Mouse (Mus musculus) gastrocnemius, adult 18-20 months (tissue): ENCODE measurements around the gene Npr3. TPM values are rescaled to one million over a fixed set of nuclear protein-coding genes. Genes with fewer than 3 reads are reported as not detected.
"Not testable (repeated sequence)": the region's sequence is repeated elsewhere in the genome, so short reads cannot be mapped to it uniquely, and the experiment has no call there.

Experiments
- DNase-seq: peaks from one replicate; pipeline ENCODE4 v3.0.0; 2021; ENCODE audit warnings: low spot score
- total RNA-seq, 2 experiments: library from RNA; stranded (reverse); gene quantifications; 2 replicates each; pipeline ENCODE4 v1.2.3; 2021

Npr3 gene
- total RNA-seq, 2 experiments from 2014 or later: 8.4 to 8.6 TPM

GRCm38 (mm10) chr15:11882508-11883205 lies 24.4 kb downstream of the Npr3 start:
- DNase-seq: no peak

- DNase-seq: no peak
These were observed 25.3 kb downstream of the Npr3 start for GRCm38 (mm10) chr15:11881822-11882221.

GRCm38 (mm10) chr15:11878334-11878733 lies 28.8 kb downstream of the Npr3 start:
- peak; percentile 14 for DNase-seq

GRCm38 (mm10) chr15:11877273-11877672 lies 29.8 kb downstream of the Npr3 start:
- DNase-seq: no peak

GRCm38 (mm10) chr15:11866918-11867317 lies 40.2 kb downstream of the Npr3 start:
- DNase-seq: no peak

- no peak for DNase-seq
These were observed 43.6 kb downstream of the Npr3 start for GRCm38 (mm10) chr15:11863540-11863818.

GRCm38 (mm10) chr15:11862785-11863539 lies 44.1 kb downstream of the Npr3 start:
- DNase-seq: no peak

- no peak for DNase-seq
These were observed 44.8 kb downstream of the Npr3 start for GRCm38 (mm10) chr15:11862253-11862652.

- no peak for DNase-seq
These were observed 46.8 kb downstream of the Npr3 start for GRCm38 (mm10) chr15:11860259-11860658.

GRCm38 (mm10) chr15:11859829-11860228 lies 47.3 kb downstream of the Npr3 start:
- no peak for DNase-seq

GRCm38 (mm10) chr15:11858411-11858810 lies 48.7 kb downstream of the Npr3 start:
- DNase-seq: no peak

GRCm38 (mm10) chr15:11845204-11846062 lies 61.7 kb downstream of the Npr3 start:
- no peak for DNase-seq

GRCm38 (mm10) chr15:11844115-11844514 lies 63.0 kb downstream of the Npr3 start:
- DNase-seq: no peak

- DNase-seq: no peak
These were observed 65.3 kb downstream of the Npr3 start for GRCm38 (mm10) chr15:11841828-11842227.

- DNase-seq: no peak
These were observed 71.2 kb downstream of the Npr3 start for GRCm38 (mm10) chr15:11835913-11836312.

- DNase-seq: not testable (repeated sequence)
These were observed 84.7 kb downstream of the Npr3 start for GRCm38 (mm10) chr15:11822347-11822746.

GRCm38 (mm10) chr15:11815551-11815950 lies 91.5 kb downstream of the Npr3 start:
- no peak for DNase-seq

GRCm38 (mm10) chr15:11803576-11803975 lies 103.5 kb downstream of the Npr3 start:
- no peak for DNase-seq

- DNase-seq: no peak
These were observed 105.0 kb downstream of the Npr3 start for GRCm38 (mm10) chr15:11801863-11802722.

GRCm38 (mm10) chr15:11794632-11795031 lies 112.5 kb downstream of the Npr3 start:
- no peak for DNase-seq
